Mouse (Mus musculus) spleen, adult 12 weeks (tissue): ENCODE measurements around the gene Ppp2r5e.
"Not testable (repeated sequence)": the region's sequence is repeated elsewhere in the genome, so short reads cannot be mapped to it uniquely, and the experiment has no call there.

Experiments
- DNase-seq: peaks from one replicate; pipeline ENCODE4 v3.0.0; 2022; ENCODE audit warnings: low spot score

Ppp2r5e gene

GRCm38 (mm10) chr12:75432400-75432799 is 163.6 kb downstream of the Ppp2r5e start:
- not testable (repeated sequence) for DNase-seq

GRCm38 (mm10) chr12:75429685-75430396 is 166.2 kb downstream of the Ppp2r5e start:
- DNase-seq: no peak

GRCm38 (mm10) chr12:75428719-75429118 is 167.3 kb downstream of the Ppp2r5e start:
- no peak for DNase-seq

- no peak for DNase-seq
Measured at GRCm38 (mm10) chr12:75425882-75426281, 170.2 kb downstream of the Ppp2r5e start.

GRCm38 (mm10) chr12:75424817-75425216 is 171.2 kb downstream of the Ppp2r5e start:
- DNase-seq: no peak

GRCm38 (mm10) chr12:75424359-75424758 is 171.7 kb downstream of the Ppp2r5e start:
- DNase-seq: no peak

GRCm38 (mm10) chr12:75416681-75417080 is 179.4 kb downstream of the Ppp2r5e start, which contains the start of gene Gphb5:
Gene Gphb5 (minus strand): TSS chr12:75416781.
- no peak for DNase-seq

- DNase-seq: no peak
Measured at GRCm38 (mm10) chr12:75414991-75415390, 181.1 kb downstream of the Ppp2r5e start.

GRCm38 (mm10) chr12:75412964-75413363 is 183.1 kb downstream of the Ppp2r5e start:
- no peak for DNase-seq
